Mouse (Mus musculus): ENCODE results near the gene Galnt10. TPM values are rescaled to one million over a fixed set of nuclear protein-coding genes. Genes with fewer than 3 reads are reported as not detected.
A peak's percentile ranks its signal among the peaks of the same experiment; 100 is the strongest.

Gene Galnt10
- polyA plus RNA-seq, 1 experiment from 2014 or later = 18.6 TPM

DNA sequence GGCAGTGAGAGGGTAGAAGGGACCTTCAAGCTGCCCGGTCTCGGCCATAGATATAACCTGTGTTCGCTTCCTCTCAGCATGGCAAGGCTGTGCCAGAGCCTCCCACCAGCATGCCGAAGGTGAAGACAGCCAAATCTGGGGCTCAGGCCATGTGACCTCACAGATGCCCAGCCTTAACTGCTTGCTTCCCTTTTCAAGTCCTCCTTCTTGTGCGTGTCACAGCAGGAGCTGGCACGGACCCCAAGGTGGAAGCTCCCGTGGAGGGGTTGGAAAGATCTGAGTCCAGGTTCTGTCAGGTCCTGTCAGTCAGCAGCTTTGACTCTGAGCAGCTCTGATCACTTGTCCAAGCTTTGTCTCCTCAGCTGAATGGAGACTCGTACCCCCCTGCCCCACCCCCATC is 126.4 kb downstream of the Galnt10 start:
- no peak overlapping the region for H3K4me3 ChIP-seq
- no peak for DNase-seq (ENCODE audit: extremely low spot score, low spot score)
- no peak overlapping the region for H3K27ac ChIP-seq
- peaks cover 52% of the 10 kb centered on the region for H3K4me1 ChIP-seq
- peaks cover 98% of the 10 kb centered on the region for H3K27me3 ChIP-seq (ENCODE audit: poor library complexity, severe bottlenecking)
- 0 out of 2 replicates have a peak, but pooled peaks cover 26% of the 10 kb centered on the region for H3K36me3 ChIP-seq (replicated peaks)
- no peaks in the 10 kb centered on the region for H3K9me3 ChIP-seq
- WGBS = 92% methylated on average over 8 of the region's 8 CpGs

DNA sequence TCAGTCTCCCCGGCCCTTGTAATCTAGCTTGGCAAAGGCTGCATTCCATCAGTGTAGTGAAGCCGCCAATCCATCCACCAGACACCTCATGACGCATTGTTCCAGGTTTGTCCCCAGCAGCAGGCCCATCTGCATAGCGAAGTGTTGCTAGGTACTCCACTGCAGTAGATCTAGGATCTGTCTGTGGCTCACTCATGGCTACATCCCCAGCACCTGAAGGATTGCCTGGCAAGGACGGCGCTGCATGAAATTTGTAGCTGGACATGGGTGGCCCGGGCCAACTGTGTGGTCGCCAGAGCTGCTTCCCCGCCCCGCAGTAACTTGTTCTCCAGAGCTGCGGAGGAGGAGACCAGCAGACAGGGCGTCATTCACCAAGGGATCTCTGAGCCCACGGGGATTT is 128.2 kb downstream of the Galnt10 start:
- peak overlapping the region; percentile 16; the same call in 1 of the 2 replicates for H3K4me3 ChIP-seq
- 9% methylated on average over 13 of the region's 13 CpGs for WGBS
- H3K36me3 ChIP-seq (replicated peaks) = 0 out of 2 replicates have a peak, but pooled peaks cover 21% of the 10 kb centered on the region
- no peaks in the 10 kb centered on the region for H3K9me3 ChIP-seq
- peak overlapping the region; percentile 57 for H3K27ac ChIP-seq
- DNase-seq (ENCODE audit: extremely low spot score, low spot score) = peak; percentile 59
- peaks cover 98% of the 10 kb centered on the region for H3K27me3 ChIP-seq (ENCODE audit: poor library complexity, severe bottlenecking)
- peaks cover 46% of the 10 kb centered on the region for H3K4me1 ChIP-seq

DNA sequence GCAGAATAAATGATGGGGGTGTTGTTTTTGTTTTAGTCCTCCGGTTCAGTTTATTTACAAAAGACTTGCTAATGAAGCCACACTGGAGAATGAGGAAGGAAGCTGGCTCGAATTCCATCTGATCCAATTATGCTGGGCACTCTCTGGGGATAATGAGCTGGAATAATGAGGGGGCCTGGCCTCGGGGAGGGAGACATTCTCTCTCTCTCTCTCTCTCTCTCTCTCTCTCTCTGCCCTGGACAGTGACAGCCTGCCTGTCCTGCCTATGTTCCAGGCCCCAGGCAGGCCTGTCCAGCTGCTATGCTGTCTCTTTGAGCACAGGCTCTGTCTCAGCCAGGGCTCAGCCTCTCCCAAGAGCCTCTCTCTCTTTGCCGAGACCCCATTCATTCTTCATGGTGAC is 128.7 kb downstream of the Galnt10 start:
- H3K27ac ChIP-seq = peak overlapping the region; percentile 57
- DNase-seq (ENCODE audit: extremely low spot score, low spot score) = peak; percentile 56
- WGBS = 4% methylated on average over 4 of the region's 4 CpGs
- H3K4me1 ChIP-seq = peaks cover 47% of the 10 kb centered on the region
- no peaks in the 10 kb centered on the region for H3K9me3 ChIP-seq
- H3K27me3 ChIP-seq (ENCODE audit: poor library complexity, severe bottlenecking) = peaks cover 98% of the 10 kb centered on the region
- peak overlapping the region; percentile 16; the same call in 1 of the 2 replicates for H3K4me3 ChIP-seq
- 0 out of 2 replicates have a peak, but pooled peaks cover 19% of the 10 kb centered on the region for H3K36me3 ChIP-seq (replicated peaks)

DNA sequence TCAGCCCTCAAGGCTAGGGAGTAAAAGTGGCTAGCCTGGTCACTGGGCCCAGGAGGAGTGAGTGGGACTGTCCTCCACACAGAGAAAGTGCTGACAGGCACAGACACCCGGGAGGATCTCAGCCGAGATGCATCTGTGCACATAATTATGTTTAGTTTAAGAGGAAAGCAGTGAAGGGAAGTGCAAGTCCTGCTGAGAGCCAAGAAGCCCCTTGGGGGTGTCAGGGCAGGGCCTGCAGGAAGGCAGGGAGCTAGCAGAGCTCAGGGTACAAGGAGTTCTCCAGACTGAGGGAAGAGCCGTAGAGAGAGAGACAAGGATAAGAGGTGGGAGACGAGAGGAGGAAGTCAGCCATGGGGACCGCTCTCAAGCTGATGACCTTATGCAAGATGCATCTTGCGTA is 130.6 kb downstream of the Galnt10 start:
- H3K9me3 ChIP-seq = no peaks in the 10 kb centered on the region
- H3K4me1 ChIP-seq = peaks cover 47% of the 10 kb centered on the region
- H3K27me3 ChIP-seq (ENCODE audit: poor library complexity, severe bottlenecking) = peaks cover 89% of the 10 kb centered on the region
- 83% methylated on average over 6 of the region's 6 CpGs for WGBS
- H3K27ac ChIP-seq = no peak overlapping the region
- DNase-seq (ENCODE audit: extremely low spot score, low spot score) = no peak
- H3K36me3 ChIP-seq (replicated peaks) = 0 out of 2 replicates have a peak, but pooled peaks cover 14% of the 10 kb centered on the region
- no peak overlapping the region for H3K4me3 ChIP-seq

DNA sequence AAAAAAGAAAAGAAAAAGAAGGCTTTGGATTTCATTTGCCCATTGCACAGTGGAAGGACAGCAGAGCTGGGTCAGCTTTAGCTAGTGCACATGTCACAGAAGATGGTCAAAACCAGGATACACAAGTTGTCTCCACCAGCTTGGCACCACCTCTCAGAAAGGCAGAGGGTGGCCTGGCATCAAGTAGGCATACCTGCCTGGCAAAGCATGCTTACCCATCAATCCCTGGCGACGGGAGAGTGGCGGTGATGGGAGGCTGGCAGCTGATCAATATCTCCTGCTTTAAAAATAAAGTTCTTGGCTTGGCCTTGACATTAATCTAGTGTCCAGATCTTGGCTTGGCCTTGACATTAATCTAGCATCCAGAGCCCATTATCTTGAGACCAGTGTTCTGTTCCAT is 131.3 kb downstream of the Galnt10 start:
- Histone ChIP-seq H3K4me3 (no peak overlapping the region), H3K27ac (no peak overlapping the region), H3K9me3 (no peaks in the 10 kb centered on the region), H3K4me1 (peaks cover 47% of the 10 kb centered on the region), H3K27me3 (ENCODE audit: poor library complexity, severe bottlenecking) (peaks cover 82% of the 10 kb centered on the region), H3K36me3 (replicated peaks) (peaks cover 12% of the 10 kb centered on the region; the same call in 1 of the 2 replicates)
- WGBS = 93% methylated on average over 3 of the region's 3 CpGs
- DNase-seq (ENCODE audit: extremely low spot score, low spot score) = no peak

DNA sequence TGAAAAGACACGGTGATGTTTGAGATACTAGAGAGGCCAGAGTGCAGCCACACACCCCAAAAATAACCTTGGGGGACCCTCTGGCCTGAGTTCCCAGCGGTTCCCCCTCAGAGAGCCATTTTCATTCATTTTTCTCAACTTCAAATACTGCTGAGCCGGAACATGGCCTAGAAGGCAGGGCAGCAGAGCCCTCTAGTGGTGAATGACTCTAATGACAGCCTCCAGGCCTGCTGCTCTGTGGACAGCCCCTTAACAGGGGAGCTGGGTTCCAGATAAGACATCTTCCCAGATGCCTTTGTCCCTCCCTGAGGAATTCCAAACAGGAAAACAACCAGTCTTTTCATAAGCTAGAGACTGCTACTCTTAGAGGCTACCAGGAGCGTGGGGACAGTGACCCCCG is 133.1 kb downstream of the Galnt10 start:
- DNase-seq (ENCODE audit: extremely low spot score, low spot score) = peak; percentile 75

DNA sequence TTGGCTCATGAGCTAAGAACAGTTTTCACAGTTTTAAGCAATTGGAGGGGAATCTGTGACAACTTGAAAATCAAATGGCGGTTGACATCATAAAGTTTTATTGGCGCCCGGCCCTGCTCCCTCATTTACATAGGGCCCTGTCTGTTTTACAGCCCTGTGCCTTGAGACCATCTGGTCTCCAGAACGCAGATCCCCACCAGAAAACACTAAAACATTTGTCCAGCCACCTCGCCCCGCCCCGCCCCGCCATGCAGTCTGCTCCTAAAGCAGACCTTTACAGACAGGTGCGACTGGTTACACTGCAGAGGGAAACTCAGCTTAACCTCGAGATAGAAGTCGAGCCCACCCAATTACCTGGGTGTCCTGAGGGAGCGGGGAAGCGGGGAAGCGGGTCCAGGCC is 134.6 kb downstream of the Galnt10 start:
- DNase-seq (ENCODE audit: extremely low spot score, low spot score) = no peak
- peaks cover 51% of the 10 kb centered on the region for H3K27me3 ChIP-seq (ENCODE audit: poor library complexity, severe bottlenecking)
- H3K4me1 ChIP-seq = peaks cover 20% of the 10 kb centered on the region
- 92% methylated on average over 14 of the region's 14 CpGs for WGBS
- H3K9me3 ChIP-seq = no peaks in the 10 kb centered on the region
- H3K36me3 ChIP-seq (replicated peaks) = peaks cover 21% of the 10 kb centered on the region
- H3K27ac ChIP-seq = no peak overlapping the region
- H3K4me3 ChIP-seq = no peak overlapping the region

More for the DNA sequence above, 133.1 kb downstream of the Galnt10 start:
- Histone ChIP-seq H3K36me3 (replicated peaks) (peaks cover 10% of the 10 kb centered on the region), H3K4me1 (peaks cover 35% of the 10 kb centered on the region), H3K27ac (no peak overlapping the region), H3K4me3 (no peak overlapping the region), H3K9me3 (no peaks in the 10 kb centered on the region), H3K27me3 (ENCODE audit: poor library complexity, severe bottlenecking) (peaks cover 64% of the 10 kb centered on the region)
- WGBS = 20% methylated on average over 5 of the region's 5 CpGs

DNA sequence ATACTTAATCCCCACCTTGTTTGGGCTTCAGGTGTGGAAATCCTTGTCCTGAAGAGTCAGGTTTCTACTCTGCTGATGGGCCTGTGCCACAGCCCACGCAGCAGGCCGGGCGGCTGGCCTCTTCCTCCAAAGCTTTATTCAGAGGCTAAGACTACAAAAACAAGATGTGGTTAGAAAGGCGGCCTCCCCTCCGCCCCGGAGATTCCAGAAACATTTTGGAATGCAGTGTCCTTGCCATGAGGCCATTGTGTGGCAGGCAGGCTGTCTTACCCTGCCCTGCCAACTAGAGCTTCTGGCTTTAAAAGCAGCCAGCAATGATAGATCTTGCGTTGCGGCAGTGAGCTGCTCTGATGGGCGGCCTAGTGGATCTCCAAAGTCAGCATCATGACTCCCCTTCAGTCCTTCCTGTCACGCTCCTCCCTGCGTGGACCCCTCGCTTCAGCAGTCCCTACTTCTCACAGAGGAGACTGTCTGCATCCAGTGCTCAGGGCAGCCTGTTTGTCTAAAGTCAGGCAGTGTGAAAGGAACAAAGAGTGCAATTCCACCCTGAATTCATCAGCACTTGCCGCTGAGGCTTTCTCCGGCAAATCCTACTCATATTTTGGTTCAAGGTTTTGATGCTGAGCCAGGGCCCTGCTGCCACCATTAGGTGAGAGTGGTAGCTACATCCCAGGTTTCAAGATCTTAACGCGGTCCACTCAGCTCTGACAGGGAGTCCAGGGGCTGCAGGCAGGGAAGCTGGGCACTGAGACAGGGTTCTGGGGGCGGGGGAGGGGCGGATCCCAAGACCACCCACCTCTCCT is 141.6 kb downstream of the Galnt10 start:
- Histone ChIP-seq H3K9me3 (no peaks in the 10 kb centered on the region), H3K27me3 (ENCODE audit: poor library complexity, severe bottlenecking) (peaks cover 18% of the 10 kb centered on the region), H3K36me3 (replicated peaks) (peaks cover 17% of the 10 kb centered on the region), H3K4me1 (peaks cover 28% of the 10 kb centered on the region), H3K27ac (peak overlapping the region; percentile 70), H3K4me3 (0 out of 2 replicates have a peak overlapping the region, but pooled peaks have one; percentile 1)
- 37% methylated on average over 18 of the region's 18 CpGs for WGBS
- peak; percentile 44 for DNase-seq (ENCODE audit: extremely low spot score, low spot score)

DNA sequence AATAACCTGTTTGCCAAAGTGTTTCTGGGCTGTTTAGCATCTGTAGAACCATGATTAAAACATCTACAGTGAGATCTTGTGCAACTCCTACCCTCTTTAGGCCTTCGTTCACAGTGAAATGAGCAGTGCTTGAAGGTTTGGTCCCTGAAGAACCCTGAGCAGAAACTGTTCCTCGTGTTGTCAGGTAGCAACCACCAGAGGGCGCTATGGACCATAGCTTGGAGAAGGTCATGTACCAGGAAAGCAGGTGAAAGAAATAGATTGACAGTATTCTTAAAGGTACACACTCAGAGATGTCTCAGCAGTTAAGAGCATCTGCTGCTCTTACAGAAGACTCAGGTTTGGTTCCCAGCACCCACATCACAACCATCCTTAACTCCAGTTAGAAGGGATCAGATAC is 142.7 kb downstream of the Galnt10 start:
- Histone ChIP-seq H3K9me3 (no peaks in the 10 kb centered on the region), H3K27ac (no peak overlapping the region), H3K36me3 (replicated peaks) (peaks cover 13% of the 10 kb centered on the region; the same call in 1 of the 2 replicates), H3K4me1 (peaks cover 28% of the 10 kb centered on the region), H3K4me3 (no peak overlapping the region), H3K27me3 (ENCODE audit: poor library complexity, severe bottlenecking) (peaks cover 19% of the 10 kb centered on the region)
- no peak for DNase-seq (ENCODE audit: extremely low spot score, low spot score)
- WGBS = 39% methylated on average over 3 of the region's 3 CpGs

DNA sequence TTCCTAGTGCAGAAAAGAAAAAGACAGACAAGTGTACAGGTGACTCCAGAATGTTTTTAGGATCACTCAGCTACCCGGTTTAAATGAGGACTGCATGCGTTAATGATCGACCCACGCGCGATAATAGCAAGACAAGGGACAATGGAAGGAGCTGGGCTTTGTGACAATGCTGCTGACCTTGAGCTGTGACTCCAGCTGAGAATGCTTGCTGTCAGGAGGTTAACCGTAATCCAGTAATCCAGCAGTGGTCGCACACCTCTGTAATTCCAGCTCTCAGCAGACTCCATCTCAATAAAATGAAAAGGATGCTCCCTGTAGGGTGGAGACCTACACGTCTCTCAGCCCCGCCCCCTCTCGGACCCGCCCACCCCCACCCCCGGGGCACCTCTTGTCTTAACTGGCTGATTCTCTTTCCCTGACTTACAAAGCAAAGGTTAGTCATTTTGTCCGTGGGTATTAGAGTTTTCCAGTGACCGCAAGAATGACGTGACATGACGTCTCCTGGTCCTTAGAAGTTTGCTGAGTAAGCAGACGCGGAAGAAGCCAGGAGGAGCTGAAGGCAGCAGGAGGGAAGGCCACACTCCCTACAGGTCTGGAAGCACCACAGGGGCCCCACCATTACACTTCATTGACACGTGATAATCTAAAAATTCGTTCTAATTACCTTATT is 145.8 kb downstream of the Galnt10 start:
- Histone ChIP-seq H3K27ac (no peak overlapping the region), H3K27me3 (ENCODE audit: poor library complexity, severe bottlenecking) (peaks cover 8% of the 10 kb centered on the region), H3K36me3 (replicated peaks) (no peaks in the 10 kb centered on the region), H3K4me1 (peaks cover 30% of the 10 kb centered on the region), H3K4me3 (no peak overlapping the region), H3K9me3 (no peaks in the 10 kb centered on the region)
- 30% methylated on average over 21 of the region's 21 CpGs for WGBS
- DNase-seq (ENCODE audit: extremely low spot score, low spot score) = no peak

DNA sequence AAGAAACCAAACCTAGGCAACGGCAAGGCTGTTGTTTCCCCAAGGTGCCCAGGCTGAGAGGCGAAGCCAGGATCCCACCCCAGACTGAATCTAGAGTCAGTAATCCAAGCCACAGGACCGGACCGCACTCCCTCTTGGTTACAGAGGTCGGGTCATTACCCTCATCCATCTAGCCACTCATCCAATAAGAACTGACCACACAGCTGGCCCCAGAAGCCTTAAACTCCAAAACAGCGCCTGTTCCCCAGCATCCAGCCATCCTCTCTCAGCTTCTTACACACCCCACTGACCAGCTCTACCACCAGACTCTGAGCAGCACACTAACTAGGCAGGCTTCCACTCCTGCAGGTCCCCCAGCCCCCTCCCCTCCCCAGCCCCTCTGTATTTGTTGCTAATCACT is 149.8 kb downstream of the Galnt10 start:
- Histone ChIP-seq H3K27me3 (ENCODE audit: poor library complexity, severe bottlenecking) (0 out of 2 replicates have a peak, but pooled peaks cover 2% of the 10 kb centered on the region), H3K4me1 (peaks cover 14% of the 10 kb centered on the region), H3K27ac (no peak overlapping the region), H3K4me3 (no peak overlapping the region), H3K9me3 (no peaks in the 10 kb centered on the region), H3K36me3 (replicated peaks) (no peaks in the 10 kb centered on the region)
- DNase-seq (ENCODE audit: extremely low spot score, low spot score) = no peak
- 69% methylated on average over 6 of the region's 6 CpGs for WGBS

DNA sequence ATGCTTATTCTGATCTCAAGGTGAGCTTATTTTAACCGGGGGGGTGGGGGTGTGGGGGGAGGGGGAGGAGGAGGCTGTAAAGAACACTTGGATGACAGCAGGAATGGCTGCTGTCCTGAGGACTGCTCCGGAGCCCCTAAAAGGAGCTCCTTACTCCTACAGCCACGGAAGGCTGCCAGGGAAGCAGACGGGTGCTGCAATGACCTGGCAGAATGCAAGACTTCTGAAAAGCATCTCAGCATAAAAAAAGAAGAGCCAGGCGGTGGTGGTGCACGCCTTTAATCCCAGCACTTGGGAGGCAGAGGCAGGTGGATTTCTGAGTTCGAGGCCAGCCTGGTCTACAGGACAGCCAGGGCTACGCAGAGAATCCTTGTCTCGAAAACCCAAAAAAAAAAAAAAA is 152.6 kb downstream of the Galnt10 start:
- Histone ChIP-seq H3K4me3 (no peak overlapping the region), H3K36me3 (replicated peaks) (no peaks in the 10 kb centered on the region), H3K4me1 (peaks cover 27% of the 10 kb centered on the region), H3K27me3 (ENCODE audit: poor library complexity, severe bottlenecking) (no peaks in the 10 kb centered on the region), H3K9me3 (no peaks in the 10 kb centered on the region), H3K27ac (no peak overlapping the region)
- 88% methylated on average over 9 of the region's 9 CpGs for WGBS
- DNase-seq (ENCODE audit: extremely low spot score, low spot score) = no peak

DNA sequence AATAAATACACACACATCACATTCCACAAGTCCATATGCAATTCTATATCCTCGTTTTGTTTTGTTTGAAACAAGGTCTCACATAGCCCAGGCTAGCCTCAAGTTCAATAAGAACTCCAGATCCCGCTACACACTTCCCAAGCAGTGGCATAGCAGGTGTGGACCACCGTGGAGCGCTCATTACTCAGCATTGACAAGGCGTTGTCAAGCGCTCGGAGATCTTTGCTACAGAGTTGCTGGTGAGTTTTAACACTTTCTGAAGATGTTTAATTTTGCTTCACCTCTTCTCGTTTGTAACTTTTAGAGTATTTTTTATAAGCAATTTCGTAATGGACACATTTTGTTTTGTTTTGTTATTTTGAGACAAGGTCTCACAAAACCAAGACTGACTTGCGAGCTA is 154.2 kb downstream of the Galnt10 start:
- H3K27me3 ChIP-seq (ENCODE audit: poor library complexity, severe bottlenecking) = no peaks in the 10 kb centered on the region
- H3K4me3 ChIP-seq = no peak overlapping the region
- H3K27ac ChIP-seq = no peak overlapping the region
- H3K4me1 ChIP-seq = peaks cover 38% of the 10 kb centered on the region
- DNase-seq (ENCODE audit: extremely low spot score, low spot score) = no peak
- no peaks in the 10 kb centered on the region for H3K9me3 ChIP-seq
- H3K36me3 ChIP-seq (replicated peaks) = no peaks in the 10 kb centered on the region
- WGBS = 86% methylated on average over 10 of the region's 10 CpGs
